Mouse (Mus musculus): ENCODE data around the gene Acot12.
"Not testable (repeated sequence)": the region's sequence is repeated elsewhere in the genome, so short reads cannot be mapped to it uniquely, and the experiment has no call there.

The Acot12 gene

DNA sequence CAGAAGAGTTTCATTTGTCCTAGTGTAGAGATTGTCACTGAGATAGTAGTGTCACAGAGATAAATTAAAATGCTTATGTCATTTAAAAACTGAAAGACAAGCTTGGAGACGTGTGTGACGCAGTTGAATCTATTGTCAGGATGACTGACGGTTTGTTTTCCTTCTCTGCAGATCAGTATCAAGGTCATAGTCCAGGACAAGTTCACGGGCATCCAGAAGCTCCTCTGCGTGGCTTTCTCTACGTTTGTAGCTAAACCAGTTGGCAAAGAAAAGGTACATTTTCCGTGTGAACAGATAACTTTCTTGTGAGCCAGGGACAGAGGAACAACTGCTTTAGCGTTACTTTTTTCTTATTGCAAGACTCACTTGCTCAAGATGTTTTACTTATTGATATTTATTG, 18.5 kb downstream of the Acot12 start:
- no peak for DNase-seq (ENCODE audit: low read depth, low spot score)

DNA sequence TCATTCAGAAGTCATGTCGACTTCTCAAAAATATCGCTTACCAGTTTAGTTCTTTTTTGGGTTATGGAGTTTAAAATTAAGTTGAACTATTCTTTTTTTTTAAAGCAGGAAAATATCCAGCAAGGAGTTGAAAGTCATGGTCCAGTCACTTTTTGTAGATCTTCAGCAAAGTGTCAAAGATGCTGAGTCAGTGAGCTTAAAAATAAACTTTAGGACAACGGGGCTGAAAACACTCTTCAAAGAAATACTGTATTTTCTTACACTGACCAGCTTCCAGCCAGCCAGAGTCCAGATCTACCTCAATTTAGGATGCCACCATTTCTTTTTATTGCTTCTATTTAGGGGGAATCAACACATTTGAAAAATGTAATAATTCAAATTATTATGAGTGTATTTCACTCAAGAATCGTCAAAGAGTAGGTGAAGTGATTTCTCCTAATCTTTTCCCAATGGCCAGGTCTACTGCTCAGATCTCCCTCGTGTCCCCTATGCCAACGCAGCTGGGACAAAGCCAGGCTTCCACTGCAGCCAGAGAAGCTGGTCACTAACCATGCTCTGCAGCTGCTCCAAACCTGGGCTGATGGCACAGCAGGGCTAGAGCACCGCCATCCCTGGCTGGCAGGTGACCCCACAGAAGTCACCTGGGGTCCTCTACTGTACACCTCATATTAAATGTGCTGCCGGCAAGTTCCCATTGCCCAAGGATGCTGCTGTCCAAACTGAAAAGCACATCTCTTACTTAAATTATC, 19.2 kb downstream of the Acot12 start:
- DNase-seq (ENCODE audit: low read depth, low spot score) = no peak

DNA sequence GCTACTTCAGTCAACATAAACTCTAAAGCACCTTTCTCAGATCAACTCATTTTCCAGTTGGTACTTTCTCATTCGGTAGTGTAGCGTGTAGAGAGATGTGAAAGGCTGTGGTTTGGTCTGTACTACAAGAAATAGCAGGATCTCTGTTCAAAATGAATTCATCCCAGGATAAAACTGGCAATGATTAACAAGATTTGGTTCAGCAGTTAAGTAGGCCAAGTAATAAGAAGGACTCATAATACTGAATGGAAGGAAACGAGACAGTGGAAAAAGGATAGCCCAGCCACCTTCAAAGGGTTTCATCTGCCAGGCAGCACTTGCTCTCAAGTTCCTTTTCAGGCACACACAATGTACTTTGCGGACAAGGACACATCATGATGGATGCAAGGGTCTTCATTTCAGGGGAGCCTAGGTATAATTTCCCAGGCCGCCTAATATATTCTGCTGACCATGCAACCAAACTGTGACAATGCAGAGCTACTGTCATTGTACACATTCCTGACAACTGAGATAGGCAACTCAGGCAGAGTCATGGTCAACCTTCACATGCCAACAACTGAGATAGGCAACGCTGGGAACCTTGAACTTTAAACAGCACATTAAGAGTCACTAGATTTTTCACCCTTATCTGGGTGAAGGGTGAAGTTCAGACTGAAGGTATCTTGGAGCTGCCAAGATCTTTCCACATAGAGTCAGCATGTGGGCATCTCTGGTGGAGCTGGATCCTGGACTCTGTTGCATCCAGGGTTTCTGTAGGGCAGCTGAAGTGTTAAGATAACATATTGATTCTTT, 20.5 kb downstream of the Acot12 start:
- no peak for DNase-seq (ENCODE audit: low read depth, low spot score)

DNA sequence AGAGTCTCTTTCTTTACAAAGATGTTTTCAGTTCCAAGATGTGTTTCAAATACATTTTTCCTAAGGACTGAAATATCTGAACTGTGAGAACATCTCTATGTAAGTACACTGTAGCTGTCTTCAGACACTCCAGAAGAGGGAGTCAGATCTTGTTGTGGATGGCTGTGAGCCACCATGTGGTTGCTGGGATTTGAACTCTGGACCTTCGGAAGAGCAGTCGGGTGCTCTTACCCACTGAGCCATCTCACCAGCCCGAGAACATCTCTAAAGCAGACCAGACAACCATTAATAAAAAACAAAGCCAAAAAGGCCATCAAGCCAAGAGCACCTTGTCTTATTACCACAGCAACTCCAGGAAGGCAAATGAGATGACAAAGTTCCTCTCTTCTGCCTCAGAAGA, 22.3 kb downstream of the Acot12 start:
- DNase-seq (ENCODE audit: low read depth, low spot score) = not testable (repeated sequence)

DNA sequence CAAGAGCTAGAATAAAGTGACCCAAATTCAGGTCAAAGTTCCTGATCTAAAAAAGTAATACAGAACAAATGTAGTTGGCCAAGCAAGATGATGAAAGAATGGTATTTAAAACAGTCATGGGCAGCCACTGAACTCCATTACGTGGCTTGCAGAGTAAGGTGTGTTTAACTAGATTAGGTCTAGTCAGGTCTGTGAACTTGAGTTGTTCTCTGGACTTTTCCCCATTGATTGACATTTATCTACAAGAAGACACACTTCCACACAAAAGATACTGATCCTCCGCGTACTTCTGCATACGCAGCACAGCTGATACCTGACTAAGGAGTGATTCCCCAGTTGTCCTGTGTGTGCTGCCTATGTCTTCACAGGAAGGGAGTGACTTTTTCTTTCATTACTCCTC, 24.3 kb downstream of the Acot12 start:
- no peak for DNase-seq (ENCODE audit: low read depth, low spot score)

DNA sequence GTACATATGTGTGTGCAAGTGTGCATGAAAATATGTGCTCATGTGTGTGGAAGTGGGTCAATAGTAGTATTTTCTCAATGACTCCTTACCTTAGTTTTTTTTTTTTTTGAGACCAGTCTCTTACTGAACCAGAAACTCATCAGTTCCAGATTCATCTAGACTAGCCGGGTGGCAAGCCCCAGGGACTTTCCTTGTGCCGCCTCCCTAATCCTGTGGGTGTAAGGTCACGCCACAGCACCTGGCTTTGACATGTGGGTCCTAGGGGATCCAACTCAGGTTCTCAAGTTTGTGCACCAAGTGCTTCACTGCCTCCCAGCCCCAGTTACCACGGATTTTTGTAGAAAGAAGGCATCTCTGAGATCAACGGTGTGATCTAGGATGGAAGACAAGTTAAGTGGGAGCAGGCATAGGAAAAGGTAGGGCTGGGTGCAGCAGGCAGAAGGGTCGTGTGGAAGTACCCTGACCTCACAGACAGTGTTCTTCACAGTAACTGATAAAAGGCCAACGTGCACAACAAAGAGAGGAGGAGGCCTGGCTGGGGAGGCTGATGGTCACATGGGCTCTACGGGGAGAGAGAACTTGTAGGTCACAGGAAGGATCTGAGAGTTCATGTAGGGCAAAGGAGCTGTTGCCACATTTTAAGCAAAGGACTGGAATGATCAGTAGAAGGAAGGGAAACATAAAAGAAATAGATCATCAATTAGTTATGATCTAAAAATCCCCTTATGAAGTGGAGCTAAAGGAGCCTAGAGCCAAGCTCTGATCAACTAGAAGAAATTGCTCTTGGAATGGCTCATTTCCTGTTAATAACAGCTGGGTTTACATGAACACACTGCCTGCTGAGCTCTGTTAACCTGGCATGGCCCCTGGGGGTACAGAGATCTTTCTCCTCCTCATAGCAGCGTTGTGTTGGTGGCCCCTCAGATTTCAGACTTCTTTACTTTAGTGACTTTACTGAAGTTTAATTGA, 27.7 kb downstream of the Acot12 start:
- DNase-seq (ENCODE audit: low read depth, low spot score) = no peak

DNA sequence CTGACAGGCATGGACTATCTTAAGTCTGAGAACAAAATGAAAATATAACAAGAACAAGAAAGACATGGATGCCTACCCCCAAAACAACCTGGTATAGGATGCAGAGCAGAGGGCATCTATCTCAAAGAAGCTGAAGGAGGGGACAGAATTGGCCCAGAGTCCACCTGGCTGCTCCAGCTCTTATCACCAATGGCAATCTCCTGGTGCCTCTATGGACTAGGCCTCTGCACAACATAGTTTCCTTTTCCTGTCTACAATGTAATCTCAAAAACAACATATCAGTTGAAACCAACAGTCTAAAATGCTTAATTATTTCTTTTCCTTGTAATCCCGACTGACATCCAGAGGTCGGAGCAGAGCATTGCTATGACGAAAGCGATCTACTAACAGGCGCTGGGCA, 36.8 kb downstream of the Acot12 start:
- no peak for DNase-seq (ENCODE audit: low read depth, low spot score)

DNA sequence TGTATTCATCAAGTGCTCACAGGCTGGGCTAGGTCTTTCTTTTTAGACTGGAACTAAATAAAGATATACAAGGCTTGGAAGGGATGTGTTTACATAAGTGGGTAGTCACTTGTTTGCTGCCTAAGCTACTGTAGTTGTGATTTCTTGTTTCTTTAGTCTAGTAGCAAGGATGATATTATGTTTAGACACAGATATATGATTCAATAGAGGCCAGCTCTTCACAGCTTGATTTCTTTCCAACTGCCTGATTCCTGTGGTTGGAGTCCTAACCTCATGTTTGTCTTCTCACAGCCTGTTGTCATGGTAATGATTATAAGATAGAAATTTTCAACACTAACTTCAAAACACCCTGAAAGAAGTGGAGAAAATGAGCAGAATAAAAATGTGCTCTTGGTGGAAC, 38.6 kb downstream of the Acot12 start:
- peak; percentile 92 for DNase-seq (ENCODE audit: low read depth, low spot score)

DNA sequence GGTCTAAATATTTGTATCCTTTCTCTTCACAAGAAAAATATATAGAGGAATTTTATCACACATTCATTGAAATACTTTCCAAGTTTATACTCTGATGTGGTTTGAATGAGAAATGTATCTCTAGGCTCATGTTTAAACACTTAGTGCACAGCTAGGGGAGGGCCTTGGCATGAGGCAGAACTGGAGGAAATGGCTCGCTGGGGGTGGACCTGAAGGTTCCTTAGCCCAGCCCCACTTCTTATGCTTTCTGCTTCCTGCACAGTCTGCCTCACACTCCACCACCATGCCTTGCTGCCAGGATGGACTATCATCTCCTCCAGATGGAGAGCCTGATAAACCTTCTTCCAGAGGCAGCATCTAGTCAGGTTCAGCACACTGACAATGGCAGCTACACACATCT, 50.7 kb downstream of the Acot12 start:
- DNase-seq (ENCODE audit: low read depth, low spot score) = no peak

DNA sequence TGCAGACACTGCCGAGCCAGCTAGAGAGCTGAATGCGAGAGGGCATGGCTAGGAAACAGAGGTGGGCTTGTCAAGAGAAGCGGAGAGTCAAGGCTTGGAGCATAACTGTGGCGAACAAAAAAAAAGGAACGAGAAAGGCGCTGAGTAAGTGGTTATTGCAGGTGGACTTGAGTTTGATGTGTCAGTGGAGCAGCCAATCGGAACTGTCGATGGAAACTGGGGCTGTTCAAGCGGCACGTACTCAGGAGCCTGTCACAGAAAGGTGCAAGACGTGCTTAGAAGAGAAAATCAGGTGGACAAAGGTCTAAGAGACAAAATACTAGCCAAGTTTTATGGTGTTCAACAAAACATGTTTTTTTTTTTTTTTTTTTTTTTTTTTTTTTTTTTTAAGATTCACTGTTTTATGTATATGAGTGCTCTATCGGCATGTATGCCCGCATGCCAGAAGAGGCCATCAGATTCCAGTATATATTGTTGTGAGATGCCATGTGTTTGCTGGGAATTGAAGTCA, 53.7 kb downstream of the Acot12 start:
- no peak for DNase-seq (ENCODE audit: low read depth, low spot score)

DNA sequence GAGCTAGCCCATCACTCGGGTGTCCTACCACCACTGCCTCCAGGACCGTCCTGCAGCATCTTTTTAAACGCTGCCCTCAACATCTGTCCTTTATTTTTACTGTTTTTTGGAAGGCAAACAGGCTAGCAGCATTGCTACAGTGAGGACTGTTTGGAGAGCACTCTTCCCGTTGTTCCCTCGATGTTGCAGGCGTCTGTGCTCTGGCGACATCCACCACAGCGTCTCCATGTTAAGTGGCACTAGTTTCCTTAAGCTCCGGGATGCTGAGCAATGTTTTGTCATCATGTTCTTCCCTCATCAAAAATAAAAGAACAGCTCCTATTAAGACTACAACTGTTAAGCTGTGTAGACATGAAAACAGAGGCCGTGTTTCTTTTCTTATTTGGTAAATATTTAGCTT, 54.3 kb downstream of the Acot12 start:
- no peak for DNase-seq (ENCODE audit: low read depth, low spot score)

DNA sequence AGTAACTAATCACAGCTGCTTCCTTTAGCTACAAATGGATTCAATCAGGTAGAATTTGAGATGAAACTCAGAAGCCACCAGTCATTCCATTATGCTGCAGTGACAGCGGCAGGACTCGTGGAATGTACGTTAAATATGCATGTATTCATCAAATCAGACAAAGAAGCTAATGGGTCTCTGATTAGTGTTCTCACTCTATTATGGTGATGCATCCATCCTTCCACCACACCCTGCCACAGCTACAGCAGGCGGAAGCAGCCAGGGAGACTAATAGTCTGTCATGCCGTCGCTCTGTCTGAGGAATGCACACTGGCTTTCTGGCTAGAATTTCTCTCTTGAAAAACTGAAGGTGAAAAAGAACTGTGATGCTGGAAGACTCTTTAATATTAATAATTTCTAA, 54.7 kb downstream of the Acot12 start:
- no peak for DNase-seq (ENCODE audit: low read depth, low spot score)

DNA sequence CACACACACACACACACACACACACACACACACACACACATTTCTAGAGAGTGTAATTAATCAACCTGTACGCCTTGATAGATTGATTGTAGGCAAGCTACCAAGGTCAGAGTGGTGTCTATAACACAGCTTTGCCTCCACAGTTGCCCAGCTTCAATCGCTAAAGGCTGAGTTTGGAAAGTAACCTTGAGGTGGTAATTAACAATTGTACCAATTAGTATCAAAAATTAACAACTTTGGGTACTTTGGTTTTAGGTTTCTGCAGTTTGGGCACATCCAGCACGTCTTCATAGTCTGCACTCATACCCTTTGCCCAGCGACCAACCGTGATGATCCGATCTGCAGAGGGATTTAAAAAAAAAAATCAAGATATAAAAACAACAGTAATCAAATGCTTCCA, 55.6 kb downstream of the Acot12 start:
- no peak for DNase-seq (ENCODE audit: low read depth, low spot score)

DNA sequence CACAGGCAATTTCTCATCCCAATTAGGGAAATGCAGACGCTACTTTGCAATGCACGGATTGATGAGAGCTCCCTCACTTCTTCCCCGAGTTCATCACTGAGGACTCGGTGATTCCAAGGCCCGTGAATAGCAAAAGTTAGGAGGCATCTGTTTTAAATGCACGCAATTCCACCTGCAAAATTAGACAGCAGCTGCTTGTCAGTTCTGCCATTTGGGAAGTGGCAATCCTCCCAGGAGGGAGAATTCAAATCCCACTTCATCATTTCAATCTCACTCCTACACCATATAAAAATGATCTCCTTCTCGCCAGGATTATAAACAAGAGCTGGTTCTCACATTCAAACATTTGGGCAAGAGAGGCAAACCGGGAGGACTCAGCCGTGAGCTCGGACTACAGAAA, 56.1 kb downstream of the Acot12 start:
- DNase-seq (ENCODE audit: low read depth, low spot score) = no peak

DNA sequence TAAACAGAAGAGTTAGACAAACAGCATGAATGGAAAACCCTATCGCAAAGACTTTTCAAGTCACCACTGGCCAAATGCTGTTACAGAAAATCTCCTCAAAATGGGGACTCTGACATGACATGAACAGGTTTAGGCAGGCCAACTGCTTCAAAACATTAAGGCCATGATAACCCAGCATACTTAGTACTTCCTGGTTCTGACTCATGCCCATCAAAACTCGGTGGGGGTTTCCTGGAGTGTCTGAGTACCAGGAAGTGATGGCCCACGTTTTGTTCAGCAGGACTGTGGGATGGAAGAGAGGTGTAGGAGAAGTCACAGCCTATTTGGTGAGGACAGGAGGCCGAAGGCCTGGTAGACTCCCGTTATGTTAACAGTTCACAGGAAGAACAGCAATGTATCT, 60.4 kb downstream of the Acot12 start:
- DNase-seq (ENCODE audit: low read depth, low spot score) = no peak

DNA sequence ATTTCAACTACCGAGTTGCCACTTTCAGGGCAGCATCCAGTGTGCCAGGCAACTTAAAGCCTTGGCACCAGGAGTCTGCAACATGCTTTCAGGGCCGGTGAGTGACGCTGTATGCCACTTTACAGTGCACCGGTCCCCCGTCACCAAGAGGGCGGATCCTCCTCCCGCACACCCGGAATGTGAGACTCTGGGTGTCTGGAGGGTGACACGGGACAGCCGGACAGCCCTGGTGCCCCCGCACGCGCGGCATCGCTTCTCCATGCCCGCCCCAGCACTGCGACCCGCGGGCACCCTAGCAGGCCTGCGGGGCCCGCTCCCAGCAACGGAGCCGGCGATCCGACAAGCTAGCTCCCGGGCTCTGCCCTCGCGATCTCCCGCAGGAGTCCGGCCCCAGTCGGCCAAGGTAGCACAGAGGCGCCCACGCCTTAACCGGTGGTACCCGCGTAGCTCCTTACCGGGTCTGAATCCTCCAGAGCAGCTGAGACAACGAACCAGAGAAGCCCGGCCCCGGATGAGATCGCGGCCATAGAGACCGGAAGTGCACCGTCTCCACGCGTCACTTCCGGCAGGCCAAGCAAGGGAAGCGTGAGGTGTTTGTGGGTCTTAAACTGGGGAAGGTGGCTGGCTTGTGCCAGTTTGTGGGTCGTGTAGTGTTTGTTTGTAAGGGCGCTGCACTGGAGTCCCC, 66.0 kb downstream of the Acot12 start, which contains the start of gene Zcchc9:
Zcchc9 (minus strand) TSS at position 551 of the 685 bp plus-strand sequence.
- peak; percentile 88 for DNase-seq (ENCODE audit: low read depth, low spot score)

DNA sequence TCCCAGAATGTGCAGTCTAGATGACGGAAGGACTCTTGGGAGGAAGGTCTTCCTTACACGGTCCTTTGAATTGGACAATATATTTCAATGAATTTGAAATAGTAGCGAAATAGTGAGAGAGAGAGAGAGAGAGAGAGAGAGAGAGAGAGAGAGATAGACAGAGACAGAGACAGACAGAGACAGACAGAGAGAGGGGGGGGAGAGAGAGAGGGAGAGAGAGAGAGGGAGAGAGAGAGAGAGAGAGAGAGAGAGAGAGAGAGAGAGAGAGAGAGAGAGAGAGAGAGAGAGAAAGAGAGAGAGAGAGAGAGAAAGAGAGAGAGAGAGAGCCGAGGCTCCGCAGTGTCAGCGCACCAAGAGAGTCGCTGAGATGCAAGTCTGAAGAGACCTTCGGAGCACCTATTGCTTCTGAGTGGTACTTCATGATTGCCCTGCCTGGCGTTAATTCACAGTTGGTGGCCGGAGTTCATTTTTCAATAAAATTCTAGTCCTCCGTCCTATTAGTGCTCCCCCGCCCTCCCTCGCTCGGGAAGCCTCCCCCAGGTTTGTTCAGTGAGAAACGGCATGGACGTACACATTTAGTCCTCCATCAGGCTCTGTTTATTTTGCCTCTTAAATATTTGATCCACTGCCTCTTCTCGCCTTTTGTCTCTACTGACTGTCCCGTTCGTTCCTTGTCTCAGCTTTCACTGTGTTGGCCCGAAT, 66.7 kb downstream of the Acot12 start:
- peak; percentile 45 for DNase-seq (ENCODE audit: low read depth, low spot score)

DNA sequence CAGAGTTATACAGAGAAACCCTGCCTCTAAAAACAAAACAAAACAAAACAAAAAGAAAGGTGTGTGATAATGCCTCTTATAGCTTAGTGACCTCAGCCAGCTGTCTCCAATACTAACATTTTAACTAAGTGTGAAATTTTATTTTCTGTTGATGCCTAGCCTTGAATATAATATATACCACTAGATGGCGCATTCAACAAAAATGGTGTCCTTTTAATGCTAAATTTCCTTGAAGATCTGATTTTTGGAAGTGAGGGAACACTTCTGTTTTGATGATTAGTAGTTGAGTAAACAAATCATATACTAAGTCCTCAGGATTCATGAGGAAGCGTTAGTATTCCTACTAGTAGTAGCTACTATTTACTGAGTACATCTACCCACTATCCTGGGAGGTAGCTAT, 68.2 kb downstream of the Acot12 start:
- peak; percentile 64 for DNase-seq (ENCODE audit: low read depth, low spot score)

DNA sequence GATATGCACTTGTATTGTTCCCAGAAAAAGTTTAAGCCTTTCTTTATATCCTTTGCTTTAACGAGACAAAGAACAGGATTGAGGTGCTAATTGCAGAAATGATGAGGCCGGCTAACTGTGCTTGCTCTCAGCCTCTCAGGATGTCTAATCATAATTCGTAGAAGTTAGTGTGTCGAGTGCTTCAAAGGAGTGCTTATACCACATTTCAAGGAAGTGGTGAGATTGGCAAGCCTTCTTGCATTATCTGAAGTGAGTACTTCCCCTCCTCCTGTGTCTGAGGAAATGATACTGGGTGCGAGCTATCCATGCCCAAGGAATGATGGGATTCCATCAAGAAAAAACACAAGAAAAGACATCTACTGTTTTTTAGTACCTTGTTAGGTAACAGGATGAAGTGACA, 73.4 kb downstream of the Acot12 start:
- DNase-seq (ENCODE audit: low read depth, low spot score) = no peak

DNA sequence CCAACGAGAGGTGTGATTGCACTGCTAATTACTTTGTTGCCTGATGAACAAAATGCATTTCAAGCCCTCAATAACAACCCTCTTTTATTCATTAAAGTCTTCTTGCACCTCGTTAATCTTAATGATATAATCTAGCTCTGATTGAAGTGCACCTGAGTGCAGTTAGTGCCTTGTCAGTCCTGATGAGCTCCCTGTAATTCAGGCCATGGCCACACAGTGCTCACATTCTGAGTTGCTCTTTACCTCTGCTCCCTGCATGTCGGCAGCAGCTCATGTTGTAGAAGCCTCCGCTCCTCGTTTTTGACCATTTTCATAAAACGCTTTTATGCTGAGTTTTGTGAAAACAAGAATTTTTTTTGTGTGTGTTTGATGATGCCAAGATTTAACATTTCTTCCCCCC, 82.4 kb downstream of the Acot12 start:
- no peak for DNase-seq (ENCODE audit: low read depth, low spot score)

Data from 3T3-L1 (cell line).